Mouse (Mus musculus) MEL (cell line): Measurements from ENCODE around the gene Tmem184b. TPM values are rescaled to one million over a fixed set of nuclear protein-coding genes. Genes with fewer than 3 reads are reported as not detected.

Experiments used
- DNase-seq: peaks from one replicate; pipeline ENCODE4 v3.0.0; 2011; ENCODE audit warnings: low read depth, low spot score
- H3K27ac ChIP-seq: 2 replicates; pipeline ENCODE4 v1.5.1; 2012; ENCODE audit warnings: low read depth, mild to moderate bottlenecking, control low read depth, low read length, moderate library complexity; ENCODE audit not compliant: control insufficient read depth
- H3K27me3 ChIP-seq, 2 experiments: fragments of 150-350 bp in 1 of 2; sonication (generic) in 1 of 2; 2 replicates each; pipeline ENCODE4 v1.6.1; 2012; ENCODE audit warnings: low read length in 2 of 2, mild to moderate bottlenecking in 2 of 2, improper control_type of control experiment in 1 of 2, moderate library complexity in 1 of 2; ENCODE audit not compliant: insufficient read depth in 2 of 2, control insufficient read depth in 1 of 2
- H3K36me3 ChIP-seq, 2 experiments: 2 replicates each; pipeline ENCODE4 v1.6.1; 2012 to 2014; ENCODE audit warnings: low read length in 2 of 2, improper control_type of control experiment in 1 of 2, inconsistent platforms in 1 of 2, mild to moderate bottlenecking in 1 of 2; ENCODE audit not compliant: insufficient read depth in 2 of 2, control insufficient read depth in 1 of 2
- H3K4me1 ChIP-seq, 2 experiments: fragments of 150-350 bp in 1 of 2; sonication (generic) in 1 of 2; 2 replicates each; pipeline ENCODE4 v1.6.1; 2012; ENCODE audit warnings: low read length in 2 of 2, improper control_type of control experiment in 1 of 2, mild to moderate bottlenecking in 1 of 2; ENCODE audit not compliant: insufficient read depth in 2 of 2, control insufficient read depth in 1 of 2
- H3K4me3 ChIP-seq, 2 experiments: fragments of 150-350 bp in 1 of 2; sonication (generic) in 1 of 2; 2 replicates each; pipeline ENCODE4 v1.5.1; 2012; ENCODE audit warnings: low read depth in 2 of 2, low read length in 2 of 2, mild to moderate bottlenecking in 2 of 2, moderate library complexity in 2 of 2, control low read depth in 1 of 2, improper control_type of control experiment in 1 of 2; ENCODE audit not compliant: control insufficient read depth in 1 of 2, insufficient read depth in 1 of 2
- H3K79me2 ChIP-seq: 2 replicates; pipeline ENCODE4 v1.6.1; 2012; ENCODE audit warnings: mild to moderate bottlenecking, low read length, moderate library complexity; ENCODE audit not compliant: control insufficient read depth, poor library complexity, insufficient read depth
- H3K9ac ChIP-seq: 2 replicates; pipeline ENCODE4 v1.6.1; 2012; ENCODE audit warnings: low read depth, mild to moderate bottlenecking, control low read depth, low read length, moderate library complexity; ENCODE audit not compliant: control insufficient read depth, poor library complexity, severe bottlenecking
- H3K9me3 ChIP-seq: fragments of 150-350 bp; sonication (generic); replicated peaks from 2 replicates; pipeline ENCODE4 v1.6.1; 2012; ENCODE audit warnings: mild to moderate bottlenecking, low read length, improper control_type of control experiment, moderate library complexity; ENCODE audit not compliant: insufficient read depth
- BHLHE40 ChIP-seq: IDR thresholded peaks from 2 replicates; pipeline ENCODE4 v1.6.1; 2012; ENCODE audit warnings: low read depth, mild to moderate bottlenecking, inconsistent platforms, low read length, improper control_type of control experiment, borderline replicate concordance
- E2F4 ChIP-seq: IDR thresholded peaks from 2 replicates; pipeline ENCODE4 v1.6.1; 2011; ENCODE audit warnings: low read depth, low read length, improper control_type of control experiment, borderline replicate concordance
- EP300 ChIP-seq, 2 experiments: IDR thresholded peaks; 2 replicates each; pipeline ENCODE4 v1.6.1; 2011; ENCODE audit warnings: improper control_type of control experiment in 2 of 2, low read length in 2 of 2, low read depth in 1 of 2, mild to moderate bottlenecking in 1 of 2
- GABPA ChIP-seq: IDR thresholded peaks from 2 replicates; pipeline ENCODE4 v1.6.1; 2012; ENCODE audit warnings: low read depth, mild to moderate bottlenecking, inconsistent platforms, low read length, improper control_type of control experiment, moderate library complexity
- HCFC1 ChIP-seq: IDR thresholded peaks from 2 replicates; pipeline ENCODE4 v1.6.1; 2012; ENCODE audit warnings: low read depth, mild to moderate bottlenecking, inconsistent platforms, low read length, improper control_type of control experiment, moderate library complexity
- KAT2A ChIP-seq: conservative IDR thresholded peaks from 2 replicates; pipeline ENCODE4 v1.6.1; 2012; ENCODE audit warnings: low read depth, low read length, improper control_type of control experiment, inconsistent platforms
- MAFK ChIP-seq: IDR thresholded peaks from 2 replicates; pipeline ENCODE4 v1.6.1; 2011; ENCODE audit warnings: low read depth, mild to moderate bottlenecking, low read length, improper control_type of control experiment, borderline replicate concordance
- MAX ChIP-seq: IDR thresholded peaks from 2 replicates; pipeline ENCODE4 v1.6.1; 2011; ENCODE audit warnings: low read length, improper control_type of control experiment
- MEF2A ChIP-seq: IDR thresholded peaks from 2 replicates; pipeline ENCODE4 v1.6.1; 2014; ENCODE audit warnings: low read depth, mild to moderate bottlenecking, inconsistent platforms, low read length, improper control_type of control experiment; ENCODE audit not compliant: poor library complexity, insufficient replicate concordance, severe bottlenecking; ENCODE audit errors: extremely low read depth
- MYC ChIP-seq: IDR thresholded peaks from 2 replicates; pipeline ENCODE4 v1.6.1; 2011; ENCODE audit warnings: low read depth, mild to moderate bottlenecking, low read length, improper control_type of control experiment, moderate library complexity
- NELFE ChIP-seq: IDR thresholded peaks from 2 replicates; pipeline ENCODE4 v1.6.1; 2011; ENCODE audit warnings: low read depth, low read length, improper control_type of control experiment
- POLR2A ChIP-seq, 2 experiments: IDR thresholded peaks; 2 replicates each; pipeline ENCODE4 v1.6.1; 2011 to 2012; ENCODE audit warnings: low read length in 2 of 2, mild to moderate bottlenecking in 2 of 2, control low read depth in 1 of 2, improper control_type of control experiment in 1 of 2, low read depth in 1 of 2, moderate library complexity in 1 of 2; ENCODE audit not compliant: control insufficient read depth in 1 of 2, insufficient read depth in 1 of 2, poor library complexity in 1 of 2
- SIN3A ChIP-seq: IDR thresholded peaks from 2 replicates; pipeline ENCODE4 v1.6.1; 2012; ENCODE audit warnings: low read length, improper control_type of control experiment, inconsistent platforms
- SMC3 ChIP-seq: IDR thresholded peaks from 2 replicates; pipeline ENCODE4 v1.6.1; 2011; ENCODE audit warnings: low read depth, low read length, improper control_type of control experiment
- TAL1 ChIP-seq: IDR thresholded peaks from 2 replicates; pipeline ENCODE4 v1.6.1; 2012; ENCODE audit warnings: mild to moderate bottlenecking, inconsistent platforms, low read length, moderate library complexity, mixed read lengths
- TBP ChIP-seq: IDR thresholded peaks from 2 replicates; pipeline ENCODE4 v1.8.0; 2011; ENCODE audit warnings: low read depth, low read length, improper control_type of control experiment
- TCF12 ChIP-seq: IDR thresholded peaks from 2 replicates; pipeline ENCODE4 v1.6.1; 2014; ENCODE audit warnings: low read depth, mild to moderate bottlenecking, inconsistent platforms, low read length, improper control_type of control experiment, moderate library complexity
- UBTF ChIP-seq: IDR thresholded peaks from 2 replicates; pipeline ENCODE4 v1.6.1; 2012; ENCODE audit warnings: low read depth, mild to moderate bottlenecking, inconsistent platforms, low read length, improper control_type of control experiment, moderate library complexity, borderline replicate concordance; ENCODE audit not compliant: insufficient read depth
- USF1 ChIP-seq: IDR thresholded peaks from 2 replicates; pipeline ENCODE4 v1.6.1; 2014; ENCODE audit warnings: low read depth, mild to moderate bottlenecking, inconsistent platforms, low read length, improper control_type of control experiment, moderate library complexity
- USF2 ChIP-seq, 2 experiments: IDR thresholded peaks; 2 replicates each; pipeline ENCODE4 v1.6.1; 2011 to 2012; ENCODE audit warnings: improper control_type of control experiment in 2 of 2, low read length in 2 of 2, borderline replicate concordance in 1 of 2, inconsistent platforms in 1 of 2, low read depth in 1 of 2, mild to moderate bottlenecking in 1 of 2; ENCODE audit not compliant: insufficient read depth in 1 of 2
- ZKSCAN1 ChIP-seq: IDR thresholded peaks from 2 replicates; pipeline ENCODE4 v1.6.1; 2012; ENCODE audit warnings: low read depth, mild to moderate bottlenecking, inconsistent platforms, low read length, improper control_type of control experiment, moderate library complexity
- ZMIZ1 ChIP-seq: IDR thresholded peaks from 2 replicates; pipeline ENCODE4 v1.6.1; 2012; ENCODE audit warnings: low read depth, mild to moderate bottlenecking, inconsistent platforms, low read length, improper control_type of control experiment, moderate library complexity
- ZNF384 ChIP-seq: IDR thresholded peaks from 2 replicates; pipeline ENCODE4 v1.6.1; 2012; ENCODE audit warnings: low read depth, mild to moderate bottlenecking, inconsistent platforms, low read length, improper control_type of control experiment
- polyA plus RNA-seq, 2 experiments: library from polyadenylated mRNA; stranded (reverse) in 1 of 2; unstranded in 1 of 2; fragments of >175 nt in 1 of 2; fragments of >200 nt in 1 of 2; gene quantifications; 2 replicates each; pipeline versions ENCODE4 v1.2.1 to v1.2.4; 2012; ENCODE audit warnings: low replicate concordance in 2 of 2, low read depth in 1 of 2; ENCODE audit not compliant: insufficient read length in 2 of 2, insufficient read depth in 1 of 2, missing spikeins in 1 of 2
- total RNA-seq: library from RNA; depleted of rRNA; stranded (reverse); fragments of 300-350 nt; gene quantifications from 2 replicates; pipeline ENCODE4 v1.2.3, GENCODE M21; 2012

The Tmem184b gene
- total and polyA plus RNA-seq, 3 experiments: 7.5 to 28.4 TPM; not detected in 1

GRCm38 (mm10) chr15:79344627-79345026, 58.7 kb downstream of the Tmem184b start:
- H3K9me3 ChIP-seq: no peaks in the 10 kb centered on the region
- H3K4me1 ChIP-seq: peaks cover 7 to 16% of the 10 kb centered on the region in 2 experiments; a peak in 3 of 4 replicates

DNA sequence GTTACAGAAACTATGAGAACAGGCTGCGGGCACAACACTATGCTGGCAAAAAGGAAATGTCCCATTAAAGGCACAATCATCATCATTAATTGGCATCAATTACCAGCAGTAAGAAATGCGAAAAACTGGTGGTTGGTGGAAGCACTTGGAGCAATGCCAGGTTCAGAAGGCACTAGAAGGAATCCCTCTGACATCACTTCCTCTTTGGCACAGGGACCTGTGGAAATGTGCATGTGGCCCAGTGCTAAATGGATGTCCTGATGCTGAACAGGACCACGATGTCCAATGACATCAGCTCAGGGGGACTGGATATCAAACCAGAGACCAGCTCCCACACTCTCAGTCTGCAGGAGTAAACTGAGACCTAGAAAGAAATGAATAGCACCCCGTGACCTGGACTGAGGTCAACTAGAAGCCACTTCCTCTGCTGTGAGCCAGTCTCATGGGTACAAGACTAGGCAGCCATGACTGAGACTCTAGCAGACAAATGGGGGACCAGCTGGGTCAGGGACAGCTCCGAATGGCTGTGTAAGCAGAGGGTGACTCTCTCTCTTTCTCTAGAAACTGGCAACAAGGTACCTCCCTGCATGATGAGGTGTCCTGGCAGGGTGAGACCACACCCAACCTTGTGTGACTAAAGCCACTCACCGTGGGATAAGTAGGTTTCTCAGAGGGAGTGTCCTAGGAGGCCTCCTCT, 60.6 kb downstream of the Tmem184b start:
- TF ChIP-seq POLR2A (IDR thresholded peaks at IDR 0.05; ENCODE audit: control insufficient read depth in 1 of 2, insufficient read depth in 1 of 2, low read depth in 1 of 2, low read length in 2 of 2, poor library complexity in 1 of 2) (no peak), E2F4 (no peak), TBP (no peak), ZKSCAN1 (no peak), MAX (peak; percentile 64), MEF2A (no peak), SIN3A (no peak), GABPA (no peak), USF1 (no peak), MYC (0 out of 2 replicates have a peak, but pooled peaks have one; percentile 18)
- TF ChIP-seq, all 39 proteins: peak for 2
- peaks cover 7 to 11% of the 10 kb centered on the region in 2 experiments; a peak in 3 of 4 replicates for H3K4me1 ChIP-seq
- no peaks in the 10 kb centered on the region; the same call in 1 of the 2 replicates for H3K79me2 ChIP-seq
- H3K9ac ChIP-seq: no peak overlapping the region
- DNase-seq: peak; percentile 59
- H3K9me3 ChIP-seq: no peaks in the 10 kb centered on the region
- H3K27me3 ChIP-seq: no peaks in the 10 kb centered on the region
- H3K36me3 ChIP-seq: peaks cover 0 to 6% of the 10 kb centered on the region in 2 experiments; a peak in 2 of 4 replicates
- H3K4me3 ChIP-seq: no peak overlapping the region
- H3K27ac ChIP-seq: no peak overlapping the region

More at GRCm38 (mm10) chr15:79344627-79345026, 58.7 kb downstream of the Tmem184b start:
- DNase-seq: no peak
- TF ChIP-seq TAL1 (no peak), EP300 (IDR thresholded peaks at IDR 0.05; ENCODE audit: low read depth in 1 of 2, low read length in 2 of 2) (no peak), E2F4 (no peak), BHLHE40 (no peak)
- no peak overlapping the region for H3K27ac ChIP-seq
- no peak overlapping the region for H3K4me3 ChIP-seq
- H3K79me2 ChIP-seq: no peaks in the 10 kb centered on the region; the same call in 1 of the 2 replicates
- no peaks in the 10 kb centered on the region for H3K27me3 ChIP-seq
- H3K9ac ChIP-seq: no peak overlapping the region
- peaks cover 0 to 6% of the 10 kb centered on the region in 2 experiments; a peak in 2 of 4 replicates for H3K36me3 ChIP-seq

DNA sequence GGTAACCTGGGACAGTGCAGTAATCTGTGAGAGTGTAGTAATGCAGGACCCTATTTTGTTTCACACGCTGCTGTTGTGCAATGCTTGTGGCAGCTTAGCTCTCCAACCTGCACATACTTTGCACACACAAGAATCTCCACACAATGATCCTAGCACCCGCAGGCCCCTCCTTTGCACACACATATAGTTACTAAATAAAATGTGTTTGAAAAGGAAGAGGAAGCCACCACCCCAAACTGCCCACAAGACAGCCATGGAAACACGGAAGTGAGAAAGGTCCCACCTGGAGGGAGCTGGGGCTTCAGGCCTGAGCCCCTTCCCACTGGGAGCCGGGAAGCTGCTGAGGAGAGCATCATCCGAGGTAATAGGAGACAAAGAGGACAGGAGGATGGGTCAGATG, 64.4 kb downstream of the Tmem184b start:
- H3K27ac ChIP-seq: no peak overlapping the region
- no peak overlapping the region for H3K4me3 ChIP-seq
- H3K9ac ChIP-seq: no peak overlapping the region
- peaks cover 0 to 1% of the 10 kb centered on the region in 2 experiments; a peak in 1 of 4 replicates for H3K27me3 ChIP-seq
- peaks cover 0 to 6% of the 10 kb centered on the region in 2 experiments; a peak in 2 of 4 replicates for H3K36me3 ChIP-seq
- H3K79me2 ChIP-seq: no peaks in the 10 kb centered on the region
- peaks cover 3 to 8% of the 10 kb centered on the region in 2 experiments; a peak in 2 of 4 replicates for H3K4me1 ChIP-seq
- DNase-seq: no peak
- no peaks in the 10 kb centered on the region for H3K9me3 ChIP-seq
- TF ChIP-seq NELFE: no peak
- no peak for TF ChIP-seq ZMIZ1
- TF ChIP-seq UBTF: no peak
- TF ChIP-seq ZKSCAN1: no peak
- TF ChIP-seq TBP: no peak
- TF ChIP-seq USF1: no peak
- TF ChIP-seq MAFK: no peak
- TF ChIP-seq KAT2A: no peak
- no peak for TF ChIP-seq SMC3
- no peak for TF ChIP-seq ZNF384
- no peak for TF ChIP-seq MAX
- TF ChIP-seq USF2 (IDR thresholded peaks at IDR 0.05; ENCODE audit: borderline replicate concordance in 1 of 2, insufficient read depth in 1 of 2, low read depth in 1 of 2, low read length in 2 of 2): no peak
- TF ChIP-seq HCFC1: no peak
- TF ChIP-seq TCF12: no peak
- no peak for TF ChIP-seq E2F4
